Mouse (Mus musculus) E14TG2a.4 (cell line): ENCODE measurements at regions not wholly inside any gene's neighbourhood (a gene's known extent, or its start where the extent isn't known, plus 50 kb on each side); places are given as distances from the start of the nearest gene placed in this dataset.
"Not testable (repeated sequence)": the region's sequence is repeated elsewhere in the genome, so short reads cannot be mapped to it uniquely, and the experiment has no call there.

ENCODE experiments used
- H3K27me3 ChIP-seq: 2 replicates; pipeline ENCODE4 v1.6.1; 2014; ENCODE audit warnings: low read length, control low read depth; ENCODE audit not compliant: insufficient read depth
- H3K36me3 ChIP-seq: 2 replicates; pipeline ENCODE4 v1.6.1; 2014; ENCODE audit warnings: low read length, control low read depth; ENCODE audit not compliant: insufficient read depth
- H3K4me1 ChIP-seq: replicated peaks from 2 replicates; pipeline ENCODE4 v1.6.1; 2014; ENCODE audit warnings: low read depth, low read length, control low read depth
- H3K4me3 ChIP-seq: replicated peaks from 2 replicates; pipeline ENCODE4 v1.5.1; 2014; ENCODE audit warnings: mild to moderate bottlenecking, low read length
- H3K9me3 ChIP-seq: 2 replicates; pipeline ENCODE4 v1.6.1; 2014; ENCODE audit warnings: low read length, control low read depth
- CTCF ChIP-seq: conservative IDR thresholded peaks from 2 replicates; pipeline ENCODE4 v1.5.1; 2014; ENCODE audit warnings: low read length
- NANOG ChIP-seq: IDR thresholded peaks from 2 replicates; pipeline ENCODE4 v1.6.1; 2014; ENCODE audit warnings: borderline replicate concordance, low read length, mixed read lengths
- POU5F1 ChIP-seq: IDR thresholded peaks from 2 replicates; pipeline ENCODE4 v1.6.1; 2014; ENCODE audit warnings: low read length, borderline replicate concordance

- Histone ChIP-seq H3K9me3 (no peaks in the 10 kb centered on the region), H3K27me3 (no peaks in the 10 kb centered on the region), H3K4me3 (no peak overlapping the region), H3K36me3 (no peaks in the 10 kb centered on the region), H3K4me1 (no peaks in the 10 kb centered on the region)
- TF ChIP-seq CTCF = no peak
These were observed 182.8 kb upstream of the Tsc22d2 start for GRCm38 (mm10) chr3:58231746-58232145.

- TF ChIP-seq POU5F1 (no peak), NANOG (no peak), CTCF (no peak)
- H3K36me3 ChIP-seq = no peaks in the 10 kb centered on the region
- H3K27me3 ChIP-seq = no peaks in the 10 kb centered on the region
These were observed 181.2 kb upstream of the Tsc22d2 start for GRCm38 (mm10) chr3:58233296-58233695.

DNA sequence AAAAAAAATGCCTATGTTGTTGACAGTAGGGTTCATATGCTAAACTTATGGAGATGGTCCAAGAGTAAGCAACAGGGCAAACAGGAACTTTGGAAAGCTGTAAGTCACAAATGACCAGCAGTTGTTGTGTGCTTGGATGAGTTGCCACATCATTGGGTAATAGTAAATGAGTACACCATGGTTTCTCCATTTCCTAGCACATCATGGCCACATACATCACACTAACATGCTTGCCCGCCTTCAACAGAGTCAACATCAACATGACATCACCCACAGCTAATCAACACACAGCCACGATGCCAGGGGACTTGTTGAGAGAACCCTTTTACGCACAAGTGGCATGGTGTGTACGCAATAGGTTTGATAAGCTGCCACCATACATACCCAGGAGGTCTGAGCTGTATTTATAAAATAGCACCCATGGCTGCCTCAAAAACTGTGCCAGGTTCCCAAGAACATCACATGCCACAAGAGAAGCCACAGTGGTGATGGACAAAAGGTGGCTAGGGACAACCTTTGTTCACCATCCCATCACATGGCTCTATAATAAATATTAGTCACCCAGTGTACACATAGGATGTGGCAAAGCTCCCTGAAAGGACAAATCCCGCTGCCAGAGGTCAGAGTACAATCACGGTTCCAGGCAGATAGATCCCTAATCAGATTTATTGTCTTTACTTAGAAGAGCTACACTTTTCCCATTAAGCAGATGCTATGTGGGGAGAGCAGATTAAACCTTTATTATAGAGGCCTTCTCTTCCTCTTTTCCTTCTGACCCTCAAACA, 179.5 kb upstream of the Tsc22d2 start:
- Histone ChIP-seq H3K27me3 (no peaks in the 10 kb centered on the region), H3K4me1 (no peaks in the 10 kb centered on the region), H3K36me3 (no peaks in the 10 kb centered on the region), H3K9me3 (no peaks in the 10 kb centered on the region), H3K4me3 (no peak overlapping the region)
- TF ChIP-seq POU5F1 (no peak), NANOG (no peak), CTCF (no peak)

More at GRCm38 (mm10) chr3:58233296-58233695, 181.2 kb upstream of the Tsc22d2 start:
- Histone ChIP-seq H3K4me3 (no peak overlapping the region), H3K4me1 (no peaks in the 10 kb centered on the region), H3K9me3 (no peaks in the 10 kb centered on the region)

GRCm38 (mm10) chr3:58238111-58238510, 176.4 kb upstream of the Tsc22d2 start:
- H3K36me3 ChIP-seq = no peaks in the 10 kb centered on the region
- no peak for TF ChIP-seq CTCF
- TF ChIP-seq POU5F1 = no peak
- H3K27me3 ChIP-seq = no peaks in the 10 kb centered on the region
- 0 out of 2 replicates have a peak, but pooled peaks cover 4% of the 10 kb centered on the region for H3K4me1 ChIP-seq
- no peak overlapping the region for H3K4me3 ChIP-seq
- H3K9me3 ChIP-seq = no peaks in the 10 kb centered on the region

DNA sequence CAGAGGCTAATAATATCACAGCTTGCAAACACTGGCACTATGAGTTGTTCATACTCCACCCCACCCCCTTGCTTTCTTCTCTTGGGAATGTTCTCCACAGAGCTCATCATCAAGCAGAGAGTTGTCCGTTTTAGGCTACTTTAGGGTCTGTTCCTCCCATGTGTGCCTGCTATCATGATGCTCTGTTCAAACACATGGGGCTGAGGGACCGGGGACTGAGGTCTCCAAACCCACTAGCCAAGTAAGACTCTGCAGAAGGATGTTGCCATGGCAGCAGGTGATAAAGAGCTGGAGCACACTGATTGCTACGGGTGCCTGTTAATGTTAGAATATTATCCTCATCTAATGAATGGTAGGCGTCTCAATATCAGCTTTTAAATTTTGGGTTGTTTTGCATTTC, 173.7 kb upstream of the Tsc22d2 start:
- no peaks in the 10 kb centered on the region for H3K9me3 ChIP-seq
- no peaks in the 10 kb centered on the region for H3K36me3 ChIP-seq
- H3K4me3 ChIP-seq = no peak overlapping the region
- no peak for TF ChIP-seq POU5F1
- no peak for TF ChIP-seq NANOG
- TF ChIP-seq CTCF = no peak
- H3K4me1 ChIP-seq = peaks cover 10% of the 10 kb centered on the region
- no peaks in the 10 kb centered on the region for H3K27me3 ChIP-seq

- no peak overlapping the region for H3K4me3 ChIP-seq
- TF ChIP-seq NANOG (no peak), CTCF (no peak), POU5F1 (no peak)
- H3K9me3 ChIP-seq = no peaks in the 10 kb centered on the region
- peaks cover 10% of the 10 kb centered on the region for H3K4me1 ChIP-seq
- no peaks in the 10 kb centered on the region for H3K27me3 ChIP-seq
- no peaks in the 10 kb centered on the region for H3K36me3 ChIP-seq
These were observed 169.2 kb upstream of the Tsc22d2 start for GRCm38 (mm10) chr3:58245361-58245760.

DNA sequence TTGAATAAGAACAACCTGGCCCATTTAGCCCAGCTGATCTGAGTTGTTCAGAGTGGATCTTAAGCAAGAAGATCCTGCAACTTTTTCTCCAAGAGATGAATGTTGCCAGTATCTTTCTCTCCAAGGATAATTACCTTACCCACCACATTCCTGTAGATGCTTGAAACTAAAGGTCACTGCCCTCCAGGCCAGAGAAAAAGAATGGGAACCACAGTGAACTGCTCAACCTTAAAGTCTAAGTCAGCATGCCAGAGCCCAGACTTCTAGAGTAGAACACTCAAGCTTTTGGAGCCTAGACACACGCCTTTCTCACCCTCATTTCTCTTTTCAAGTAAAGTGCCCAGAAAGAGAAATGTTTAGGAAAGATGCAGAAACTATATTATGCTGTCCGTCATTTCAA, 166.5 kb upstream of the Tsc22d2 start:
- H3K27me3 ChIP-seq = no peaks in the 10 kb centered on the region
- no peaks in the 10 kb centered on the region for H3K9me3 ChIP-seq
- TF ChIP-seq CTCF = no peak
- TF ChIP-seq NANOG = no peak
- no peak for TF ChIP-seq POU5F1
- no peaks in the 10 kb centered on the region for H3K36me3 ChIP-seq
- H3K4me3 ChIP-seq = no peak overlapping the region
- peaks cover 6% of the 10 kb centered on the region for H3K4me1 ChIP-seq

DNA sequence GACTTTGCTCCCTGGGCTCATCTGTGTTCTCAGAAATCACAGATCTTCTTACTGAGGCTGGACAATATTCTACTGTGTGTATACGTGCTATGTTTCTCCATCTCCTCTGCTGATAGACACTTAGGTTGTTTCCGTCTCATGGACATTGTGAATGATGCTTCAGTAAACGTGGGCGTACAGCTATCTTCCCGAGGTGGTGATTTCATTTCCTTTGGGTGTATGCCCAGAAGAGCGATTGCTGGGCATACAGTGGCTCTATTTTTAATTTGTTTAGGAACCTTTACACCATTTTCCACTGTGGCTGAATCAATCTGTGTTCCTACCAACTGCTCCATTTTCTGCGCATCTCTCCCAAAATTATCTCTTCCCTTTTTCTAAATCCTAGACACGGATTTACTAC, 160.6 kb upstream of the Tsc22d2 start:
- no peaks in the 10 kb centered on the region for H3K27me3 ChIP-seq
- H3K4me1 ChIP-seq = no peaks in the 10 kb centered on the region
- TF ChIP-seq POU5F1 = no peak
- TF ChIP-seq CTCF = no peak
- no peak for TF ChIP-seq NANOG
- no peaks in the 10 kb centered on the region for H3K36me3 ChIP-seq
- no peaks in the 10 kb centered on the region for H3K9me3 ChIP-seq
- no peak overlapping the region for H3K4me3 ChIP-seq

DNA sequence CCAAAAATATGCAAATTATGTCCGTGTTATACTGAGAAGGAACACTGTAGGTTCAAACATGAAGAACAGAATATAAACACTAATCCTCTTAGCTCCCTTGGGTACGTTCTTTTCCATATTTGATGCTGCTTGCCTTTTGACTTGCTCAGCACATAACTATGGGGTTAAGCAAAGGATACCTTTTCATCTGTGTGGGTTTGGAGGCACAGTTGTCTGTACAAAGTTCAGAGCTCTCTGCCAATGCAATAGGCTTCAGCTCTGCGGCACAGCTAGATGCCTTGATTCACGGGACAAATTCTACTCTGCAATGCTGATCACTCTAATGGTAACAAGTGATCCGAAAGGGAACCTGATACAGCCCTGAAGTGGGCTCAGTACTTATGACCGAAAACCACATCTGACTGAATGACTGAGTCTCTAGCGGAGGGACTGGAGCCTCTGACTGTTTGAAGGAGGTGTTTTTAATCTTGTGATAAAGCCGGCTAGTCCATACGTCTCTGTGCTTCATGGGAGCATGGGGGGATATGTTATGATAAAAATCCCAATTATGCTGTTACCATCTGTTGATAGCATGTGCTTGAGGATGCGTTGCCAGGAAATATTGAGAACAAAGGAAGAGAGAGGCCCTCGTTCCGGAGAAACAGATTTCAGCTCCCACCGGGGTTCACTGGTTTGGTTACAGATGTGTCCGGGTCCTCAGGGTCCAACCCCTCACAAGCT, 146.7 kb upstream of the Tsc22d2 start:
- no peak overlapping the region for H3K4me3 ChIP-seq
- no peaks in the 10 kb centered on the region for H3K4me1 ChIP-seq
- no peaks in the 10 kb centered on the region for H3K27me3 ChIP-seq
- H3K36me3 ChIP-seq = no peaks in the 10 kb centered on the region
- H3K9me3 ChIP-seq = no peaks in the 10 kb centered on the region
- TF ChIP-seq POU5F1 (no peak), NANOG (no peak), CTCF (no peak)

- not testable (repeated sequence) for H3K4me1 ChIP-seq, H3K9me3 ChIP-seq, H3K27me3 ChIP-seq, H3K4me3 ChIP-seq, H3K36me3 ChIP-seq
These were observed 143.1 kb upstream of the Tsc22d2 start for GRCm38 (mm10) chr3:58271441-58271840.
